Mouse (Mus musculus) stomach, postnatal 0 days (tissue): ENCODE measurements around the gene 4930519P11Rik. TPM values are rescaled to one million over a fixed set of nuclear protein-coding genes. Genes with fewer than 3 reads are reported as not detected.

Experiments
- ATAC-seq: fragments of 200-750 bp; cut with Nextera tagmentation; 2 replicates; pipeline ENCODE4 v1.8.0; 2017; ENCODE audit not compliant: low FRiP score, low TSS enrichment
- DNase-seq: peaks from one replicate; pipeline ENCODE4 v3.0.0-alpha.2; 2016; ENCODE audit warnings: low spot score
- H3K27ac ChIP-seq: fragments of 300-500 bp; sonication (generic); replicated peaks from 2 replicates; pipeline ENCODE4 v1.5.1; 2014; ENCODE audit warnings: mild to moderate bottlenecking, control low read depth
- H3K27me3 ChIP-seq: fragments of 300-500 bp; sonication (generic); 2 replicates; pipeline ENCODE4 v1.6.1; 2014; ENCODE audit warnings: low read length; ENCODE audit not compliant: control insufficient read depth, insufficient read depth
- H3K36me3 ChIP-seq: fragments of 300-500 bp; sonication (generic); 2 replicates; pipeline ENCODE4 v1.6.1; 2014; ENCODE audit warnings: low read length, mixed read lengths; ENCODE audit not compliant: control insufficient read depth, insufficient read depth
- H3K4me1 ChIP-seq: fragments of 300-500 bp; sonication (generic); replicated peaks from 2 replicates; pipeline ENCODE4 v1.6.1; 2014; ENCODE audit warnings: antibody characterized with exemption; ENCODE audit not compliant: control insufficient read depth, insufficient read depth
- H3K4me2 ChIP-seq: fragments of 300-500 bp; sonication (generic); replicated peaks from 2 replicates; pipeline ENCODE4 v1.6.1; 2014; ENCODE audit warnings: low read depth, mild to moderate bottlenecking, control low read depth, moderate library complexity
- H3K4me3 ChIP-seq: fragments of 300-500 bp; sonication (generic); 2 replicates; pipeline ENCODE4 v1.5.1; 2014; ENCODE audit warnings: low read depth, low read length, control low read depth
- H3K9ac ChIP-seq: fragments of 300-500 bp; sonication (generic); 2 replicates; pipeline ENCODE4 v1.6.1; 2014; ENCODE audit warnings: mild to moderate bottlenecking, low read length, control low read depth, mixed read lengths
- H3K9me3 ChIP-seq: fragments of 300-500 bp; sonication (generic); 2 replicates; pipeline ENCODE4 v1.6.1; 2016; ENCODE audit warnings: low read length; ENCODE audit not compliant: control insufficient read depth
- CTCF ChIP-seq: IDR thresholded peaks from 2 replicates; pipeline ENCODE4 v1.5.1; 2016; ENCODE audit warnings: antibody characterized with exemption, low read depth, mild to moderate bottlenecking, moderate library complexity
- EP300 ChIP-seq: optimal IDR thresholded peaks from 2 replicates; pipeline ENCODE3; 2016; ENCODE audit warnings: antibody characterized with exemption
- WGBS: fragments of 180-500 bp; shearing (Covaris S2); extraction: QIAGEN DNeasy Blood & Tissue Kit; methylation state at CpG from one replicate; pipeline ENCODE4 v1.1.7; 2014; 5-methylcytosine and 5-hydroxymethylcytosine counted together
- polyA plus RNA-seq: library from polyadenylated mRNA; unstranded; fragments of >200 nt; fragmentation: Nextera tagmentation; extraction: Ambion mirVana; gene quantifications from 2 replicates; pipeline ENCODE4 v1.2.1, GENCODE M21; 2015

Gene 4930519P11Rik
- polyA plus RNA-seq, 1 experiment from 2014 or later: 0.28 TPM

GRCm38 (mm10) chr2:154633876-154634644, 20.8 kb upstream of the 4930519P11Rik start:
- Histone ChIP-seq H3K4me2 (no peak overlapping the region), H3K27ac (no peak overlapping the region), H3K36me3 (peaks cover 4% of the 10 kb centered on the region), H3K4me3 (no peak overlapping the region), H3K9ac (no peak overlapping the region), H3K9me3 (no peaks in the 10 kb centered on the region), H3K4me1 (no peaks in the 10 kb centered on the region), H3K27me3 (no peaks in the 10 kb centered on the region)
- no peak for TF ChIP-seq EP300
- no peak for TF ChIP-seq CTCF
- DNase-seq (no peak), ATAC-seq (no peak)
- WGBS: 88% methylated on average over 9 of the region's 9 CpGs

GRCm38 (mm10) chr2:154633039-154633742, 20.0 kb upstream of the 4930519P11Rik start:
- Histone ChIP-seq H3K4me3 (no peak overlapping the region), H3K4me2 (no peak overlapping the region), H3K27me3 (no peaks in the 10 kb centered on the region), H3K36me3 (peaks cover 3% of the 10 kb centered on the region), H3K9me3 (no peaks in the 10 kb centered on the region), H3K9ac (no peak overlapping the region), H3K4me1 (no peaks in the 10 kb centered on the region), H3K27ac (no peak overlapping the region)
- TF ChIP-seq CTCF: no peak
- no peak for TF ChIP-seq EP300
- DNase-seq (no peak), ATAC-seq (no peak)
- 90% methylated on average over 5 of the region's 5 CpGs for WGBS

GRCm38 (mm10) chr2:154632203-154632780, 19.1 kb upstream of the 4930519P11Rik start:
- H3K36me3 ChIP-seq: no peaks in the 10 kb centered on the region; the same call in 1 of the 2 replicates
- no peaks in the 10 kb centered on the region for H3K4me1 ChIP-seq
- WGBS: 89% methylated on average over 16 of the region's 16 CpGs

DNA sequence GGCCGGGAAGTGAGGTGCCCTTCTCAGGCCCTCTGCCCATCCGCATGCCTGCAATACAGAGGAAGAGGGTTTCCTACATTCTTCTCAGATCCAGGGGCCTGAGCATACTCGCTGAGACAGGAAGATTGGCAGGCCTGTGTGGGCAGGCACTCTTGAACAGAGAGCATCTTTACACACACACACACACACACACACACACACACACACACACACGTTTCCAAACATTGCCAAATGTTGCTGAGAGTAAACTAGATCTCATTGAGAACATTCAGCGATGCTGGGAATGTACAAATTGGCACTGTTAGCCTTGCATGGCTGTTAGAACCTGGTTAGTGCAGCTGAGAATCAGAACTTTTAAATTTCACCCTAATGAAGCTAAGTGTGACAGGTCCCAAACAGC, 17.3 kb upstream of the 4930519P11Rik start:
- Histone ChIP-seq H3K27ac (no peak overlapping the region), H3K9ac (no peak overlapping the region), H3K4me2 (no peak overlapping the region), H3K4me1 (no peaks in the 10 kb centered on the region), H3K9me3 (no peaks in the 10 kb centered on the region), H3K36me3 (no peaks in the 10 kb centered on the region; the same call in 1 of the 2 replicates), H3K27me3 (no peaks in the 10 kb centered on the region), H3K4me3 (no peak overlapping the region)
- ATAC-seq (no peak), DNase-seq (no peak)
- 82% methylated on average over 5 of the region's 5 CpGs for WGBS
- no peak for TF ChIP-seq CTCF
- no peak for TF ChIP-seq EP300

More at GRCm38 (mm10) chr2:154632203-154632780, 19.1 kb upstream of the 4930519P11Rik start:
- Histone ChIP-seq H3K27ac (no peak overlapping the region), H3K27me3 (no peaks in the 10 kb centered on the region), H3K4me2 (no peak overlapping the region), H3K4me3 (no peak overlapping the region), H3K9ac (no peak overlapping the region), H3K9me3 (no peaks in the 10 kb centered on the region)
- DNase-seq (no peak), ATAC-seq (no peak)
- no peak for TF ChIP-seq EP300
- TF ChIP-seq CTCF: no peak

DNA sequence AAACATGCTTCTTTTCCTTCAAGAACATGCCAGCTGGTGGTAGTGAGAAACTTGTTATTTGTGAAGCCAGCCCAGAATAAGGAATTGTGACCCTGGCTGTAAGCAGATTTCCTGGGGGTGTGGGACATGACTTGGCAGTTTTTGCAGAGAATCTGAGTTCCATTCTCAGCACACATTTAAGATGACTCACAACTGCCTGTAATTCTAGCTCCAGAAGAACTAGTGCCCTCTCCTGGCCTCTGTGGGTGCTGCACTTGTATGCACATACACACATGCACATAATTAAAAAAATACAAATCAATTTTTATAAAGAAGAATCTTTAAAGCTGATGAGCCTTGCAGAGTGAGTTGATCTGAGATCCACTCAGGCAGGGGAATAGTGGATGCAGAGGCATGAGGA, 10.9 kb upstream of the 4930519P11Rik start:
- TF ChIP-seq CTCF (peak; percentile 30; the same call in 1 of the 2 replicates), EP300 (no peak)
- Histone ChIP-seq H3K27ac (no peak overlapping the region), H3K36me3 (no peaks in the 10 kb centered on the region), H3K27me3 (no peaks in the 10 kb centered on the region), H3K4me1 (no peaks in the 10 kb centered on the region), H3K4me3 (no peak overlapping the region), H3K9me3 (no peaks in the 10 kb centered on the region), H3K9ac (no peak overlapping the region), H3K4me2 (no peak overlapping the region)
- ATAC-seq: no peak
- DNase-seq: no peak
